In the genomic region with DNA sequence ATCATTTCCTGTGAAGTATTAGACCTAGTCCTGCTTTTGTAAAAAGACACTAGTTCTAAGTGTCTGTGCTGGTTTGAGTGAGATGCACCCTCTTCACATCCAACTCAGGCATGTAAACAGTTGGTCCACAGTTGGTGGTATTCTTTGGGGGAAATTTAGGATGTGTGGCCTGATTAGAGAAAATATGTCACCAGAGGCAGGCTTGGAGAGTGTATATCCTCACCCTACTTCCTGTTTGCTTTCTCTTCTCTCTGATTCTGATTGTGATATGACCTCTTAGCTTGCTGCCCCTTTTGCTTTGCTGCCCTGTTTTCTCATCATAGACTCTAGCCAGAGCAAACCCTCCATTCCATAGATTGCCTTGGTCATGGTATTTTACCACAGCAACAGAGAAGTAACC, we compare ENCODE assay signal across 14 mouse cellular contexts.
"Had no signal": no experiment of that assay in that cellular context is flagged by ENCODE, and none has a peak within 500 bp of the region (broad histone marks: within the 10 kb centered on the region; RNA-seq: fewer than 3 reads in every experiment).

No protein-coding gene starts in this region.

- H3K9me3 ChIP-seq: kidney, embryonic 15.5 days; limb, embryonic 15.5 days; liver, embryonic 12.5 days; lung, embryonic 15.5 days; midbrain, embryonic 15.5 days; neural tube, embryonic 12.5 days; stomach, embryonic 15.5 days had no signal

- H3K27me3 ChIP-seq: kidney, embryonic 15.5 days; limb, embryonic 15.5 days; liver, embryonic 12.5 days; lung, embryonic 15.5 days; midbrain, embryonic 15.5 days; neural tube, embryonic 12.5 days; stomach, embryonic 15.5 days had no signal

- DNase-seq: kidney, adult 11 months; kidney, postnatal 14 days; lung, postnatal 14 days; thymus, adult 2 months; thymus, postnatal 4 days had no signal

- H3K27ac ChIP-seq: kidney, embryonic 15.5 days; left cerebral cortex, adult 2 months; limb, embryonic 15.5 days; liver, embryonic 12.5 days; lung, embryonic 15.5 days; macrophage; midbrain, embryonic 15.5 days; neural tube, embryonic 12.5 days; stomach, embryonic 15.5 days had no signal

- ATAC-seq: liver, embryonic 12.5 days; midbrain, embryonic 15.5 days had no signal

- H3K36me3 ChIP-seq: kidney, embryonic 15.5 days; limb, embryonic 15.5 days; liver, embryonic 12.5 days; lung, embryonic 15.5 days; midbrain, embryonic 15.5 days; neural tube, embryonic 12.5 days; stomach, embryonic 15.5 days had no signal

- H3K4me1 ChIP-seq: limb, embryonic 15.5 days; liver, embryonic 12.5 days; midbrain, embryonic 15.5 days; neural tube, embryonic 12.5 days; stomach, embryonic 15.5 days had no signal

- H3K4me3 ChIP-seq: kidney, embryonic 15.5 days; left cerebral cortex, adult 2 months; limb, embryonic 15.5 days; liver, embryonic 12.5 days; lung, embryonic 15.5 days; midbrain, embryonic 15.5 days; neural tube, embryonic 12.5 days; stomach, embryonic 15.5 days had no signal
